Mouse (Mus musculus) midbrain, embryonic 12.5 days (tissue): ENCODE measurements around the gene Acvr2b. TPM values are rescaled to one million over a fixed set of nuclear protein-coding genes. Genes with fewer than 3 reads are reported as not detected.

Experiments used
- ATAC-seq: fragments of 200-750 bp; cut with Nextera tagmentation; 2 replicates; pipeline ENCODE4 v1.8.0; 2017; ENCODE audit warnings: low read depth, moderate TSS enrichment, moderate library complexity; ENCODE audit not compliant: low FRiP score
- H3K27ac ChIP-seq: fragments of 300-500 bp; sonication (generic); replicated peaks from 2 replicates; pipeline ENCODE4 v1.5.1; 2016; ENCODE audit warnings: mild to moderate bottlenecking
- H3K27me3 ChIP-seq: fragments of 300-500 bp; sonication (generic); 2 replicates; pipeline ENCODE4 v1.6.1; 2016; ENCODE audit warnings: mild to moderate bottlenecking
- H3K36me3 ChIP-seq: fragments of 300-500 bp; sonication (generic); 2 replicates; pipeline ENCODE4 v1.6.1; 2016
- H3K4me1 ChIP-seq: fragments of 300-500 bp; sonication (generic); 2 replicates; pipeline ENCODE4 v1.6.1; 2016
- H3K4me2 ChIP-seq: fragments of 300-500 bp; sonication (generic); replicated peaks from 2 replicates; pipeline ENCODE4 v1.6.1; 2016; ENCODE audit warnings: mild to moderate bottlenecking, moderate library complexity
- H3K4me3 ChIP-seq: fragments of 300-500 bp; sonication (generic); 2 replicates; pipeline ENCODE4 v1.5.1; 2016; ENCODE audit warnings: mild to moderate bottlenecking
- H3K9ac ChIP-seq: fragments of 300-500 bp; sonication (generic); replicated peaks from 2 replicates; pipeline ENCODE4 v1.6.1; 2016; ENCODE audit warnings: mild to moderate bottlenecking, moderate library complexity
- H3K9me3 ChIP-seq: fragments of 300-500 bp; sonication (generic); 2 replicates; pipeline ENCODE4 v1.6.1; 2016; ENCODE audit warnings: mild to moderate bottlenecking
- WGBS: fragments of 180-500 bp; shearing (Covaris S2); methylation state at CpG from one replicate; pipeline ENCODE4 v1.1.7; 2016; 5-methylcytosine and 5-hydroxymethylcytosine counted together
- polyA plus RNA-seq: library from polyadenylated mRNA; unstranded; fragments of >200 nt; fragmentation: Nextera tagmentation; extraction: Ambion mirVana; gene quantifications from 2 replicates; pipeline ENCODE4 v1.2.1, GENCODE M21; 2016

Gene Acvr2b
- polyA plus RNA-seq, 1 experiment from 2014 or later, result 109 TPM

DNA sequence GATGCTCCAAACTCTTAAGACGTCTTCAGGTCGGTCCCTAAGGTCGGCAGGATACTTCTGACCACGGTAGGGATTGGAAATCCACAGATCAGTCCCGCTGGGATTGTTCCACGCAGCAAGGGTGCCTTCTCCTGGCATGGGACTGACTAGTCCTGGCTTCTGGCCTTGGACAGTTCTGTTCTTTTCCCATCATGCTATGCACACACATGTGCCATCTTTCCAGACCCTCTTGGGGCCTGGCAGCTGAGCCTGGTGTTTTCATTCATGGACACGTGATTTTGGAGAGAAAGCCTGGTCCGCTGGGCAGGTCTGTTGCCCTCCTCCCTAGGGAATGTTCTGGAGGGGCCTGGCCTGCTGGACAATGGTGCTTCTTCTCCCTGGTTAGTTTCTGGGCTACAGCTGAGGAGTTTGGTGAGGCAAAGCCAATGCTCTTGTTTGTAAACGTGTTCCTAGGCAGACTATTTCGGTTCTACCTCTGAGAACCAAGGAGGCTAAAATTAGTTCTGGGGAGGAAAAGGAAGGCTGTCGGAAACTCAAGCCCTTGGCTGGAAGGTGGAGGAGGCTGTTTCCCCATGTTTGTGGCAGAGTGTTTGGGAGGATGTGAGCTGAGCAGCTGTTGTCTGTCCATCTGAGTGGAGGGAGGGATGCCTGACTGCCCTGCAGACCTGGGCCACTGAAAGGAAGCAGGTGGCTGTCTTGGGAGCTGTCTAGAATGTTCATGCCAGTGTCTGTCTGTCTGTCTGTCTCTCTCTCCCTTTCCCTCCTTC, 7.2 kb downstream of the Acvr2b start:
- Histone ChIP-seq H3K4me3 (no peak overlapping the region), H3K27ac (0 out of 2 replicates have a peak overlapping the region, but pooled peaks have one; percentile 26), H3K27me3 (no peaks in the 10 kb centered on the region), H3K36me3 (peaks cover 57% of the 10 kb centered on the region), H3K4me1 (peaks cover 34% of the 10 kb centered on the region), H3K9ac (no peak overlapping the region), H3K4me2 (no peak overlapping the region), H3K9me3 (0 out of 2 replicates have a peak, but pooled peaks cover 13% of the 10 kb centered on the region)
- WGBS, result 85% methylated on average over 11 of the region's 11 CpGs
- no peak for ATAC-seq

GRCm38 (mm10) chr9:119409864-119410263, 7.9 kb downstream of the Acvr2b start:
- H3K27ac ChIP-seq, result no peak overlapping the region
- no peak overlapping the region for H3K9ac ChIP-seq
- no peaks in the 10 kb centered on the region for H3K27me3 ChIP-seq
- peaks cover 57% of the 10 kb centered on the region for H3K36me3 ChIP-seq
- ATAC-seq, result no peak
- H3K4me3 ChIP-seq, result no peak overlapping the region
- WGBS, result 89% methylated on average over 5 of the region's 5 CpGs
- H3K9me3 ChIP-seq, result 0 out of 2 replicates have a peak, but pooled peaks cover 13% of the 10 kb centered on the region
- H3K4me1 ChIP-seq, result peaks cover 26% of the 10 kb centered on the region
- H3K4me2 ChIP-seq, result no peak overlapping the region

- 0 out of 2 replicates have a peak, but pooled peaks cover 3% of the 10 kb centered on the region for H3K9me3 ChIP-seq
- ATAC-seq, result no peak
- H3K9ac ChIP-seq, result no peak overlapping the region
- peaks cover 16% of the 10 kb centered on the region for H3K4me1 ChIP-seq
- H3K27me3 ChIP-seq, result no peaks in the 10 kb centered on the region
- H3K27ac ChIP-seq, result 0 out of 2 replicates have a peak overlapping the region, but pooled peaks have one; percentile 35
- 86% methylated on average over 18 of the region's 18 CpGs for WGBS
- no peak overlapping the region for H3K4me2 ChIP-seq
- H3K4me3 ChIP-seq, result no peak overlapping the region
- peaks cover 3% of the 10 kb centered on the region for H3K36me3 ChIP-seq
Observed at GRCm38 (mm10) chr9:119418025-119418424, 16.1 kb downstream of the Acvr2b start.

DNA sequence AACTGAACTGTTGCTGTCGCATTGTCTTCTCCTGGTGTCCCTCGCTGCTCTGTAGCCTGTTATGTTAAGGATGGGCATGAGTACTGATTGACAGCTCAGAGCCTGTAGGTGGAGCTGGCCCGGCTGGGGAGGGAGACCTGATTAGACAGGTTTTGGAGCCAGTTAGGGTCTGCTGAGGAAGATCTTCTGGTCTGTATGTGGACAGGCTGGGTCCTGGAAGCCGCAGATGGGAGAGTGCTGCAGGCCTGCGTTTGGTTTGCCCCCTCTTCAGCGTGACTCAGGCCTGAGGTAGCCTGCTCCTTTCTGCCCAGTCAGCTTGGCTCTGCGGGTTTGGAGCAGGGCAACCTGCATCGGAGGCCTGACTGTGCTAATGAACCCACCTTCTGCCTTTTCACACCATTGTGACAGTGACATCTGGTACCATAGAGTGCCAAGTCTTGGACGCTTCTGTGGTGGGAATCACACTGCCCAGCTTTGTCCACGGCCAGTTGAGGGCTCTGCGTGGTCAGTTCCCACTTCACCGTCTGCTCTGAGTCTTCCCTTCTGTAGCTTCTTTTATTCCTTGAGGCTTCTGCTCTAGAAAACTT, 18.0 kb downstream of the Acvr2b start:
- Histone ChIP-seq H3K9ac (no peak overlapping the region), H3K4me2 (no peak overlapping the region), H3K4me3 (no peak overlapping the region), H3K36me3 (0 out of 2 replicates have a peak, but pooled peaks cover 4% of the 10 kb centered on the region), H3K27me3 (no peaks in the 10 kb centered on the region), H3K4me1 (peaks cover 19% of the 10 kb centered on the region), H3K9me3 (no peaks in the 10 kb centered on the region), H3K27ac (no peak overlapping the region)
- WGBS, result 86% methylated on average over 12 of the region's 12 CpGs
- no peak for ATAC-seq

- peaks cover 35% of the 10 kb centered on the region for H3K36me3 ChIP-seq
- H3K4me3 ChIP-seq, result no peak overlapping the region
- WGBS, result 72% methylated on average over 7 of the region's 7 CpGs
- no peak for ATAC-seq
- no peaks in the 10 kb centered on the region for H3K9me3 ChIP-seq
- H3K27ac ChIP-seq, result no peak overlapping the region
- H3K27me3 ChIP-seq, result no peaks in the 10 kb centered on the region
- H3K4me2 ChIP-seq, result no peak overlapping the region
- H3K4me1 ChIP-seq, result peaks cover 17% of the 10 kb centered on the region
- no peak overlapping the region for H3K9ac ChIP-seq
Observed at GRCm38 (mm10) chr9:119425217-119425975, 23.5 kb downstream of the Acvr2b start.

- Histone ChIP-seq H3K4me3 (no peak overlapping the region), H3K4me1 (peaks cover 17% of the 10 kb centered on the region), H3K27me3 (no peaks in the 10 kb centered on the region), H3K9ac (no peak overlapping the region), H3K36me3 (peaks cover 39% of the 10 kb centered on the region), H3K4me2 (no peak overlapping the region), H3K27ac (0 out of 2 replicates have a peak overlapping the region, but pooled peaks have one; percentile 15), H3K9me3 (no peaks in the 10 kb centered on the region)
- ATAC-seq, result no peak
- 88% methylated on average over 13 of the region's 13 CpGs for WGBS
Observed at GRCm38 (mm10) chr9:119425976-119426415, 24.1 kb downstream of the Acvr2b start.

- Histone ChIP-seq H3K4me2 (no peak overlapping the region), H3K9ac (no peak overlapping the region), H3K27me3 (no peaks in the 10 kb centered on the region), H3K9me3 (no peaks in the 10 kb centered on the region), H3K27ac (0 out of 2 replicates have a peak overlapping the region, but pooled peaks have one; percentile 15), H3K4me3 (no peak overlapping the region), H3K4me1 (peaks cover 17% of the 10 kb centered on the region), H3K36me3 (peaks cover 44% of the 10 kb centered on the region)
- 91% methylated on average over 7 of the region's 7 CpGs for WGBS
- no peak for ATAC-seq
Observed at GRCm38 (mm10) chr9:119426483-119426882, 24.6 kb downstream of the Acvr2b start.

- Histone ChIP-seq H3K27ac (no peak overlapping the region), H3K36me3 (peaks cover 73% of the 10 kb centered on the region), H3K9me3 (no peaks in the 10 kb centered on the region), H3K4me2 (no peak overlapping the region), H3K27me3 (no peaks in the 10 kb centered on the region), H3K4me3 (no peak overlapping the region), H3K9ac (no peak overlapping the region), H3K4me1 (peaks cover 11% of the 10 kb centered on the region)
- peak; percentile 46 for ATAC-seq
- 62% methylated on average over 7 of the region's 7 CpGs for WGBS
Observed at GRCm38 (mm10) chr9:119430311-119430710, 28.4 kb downstream of the Acvr2b start.

- Histone ChIP-seq H3K27me3 (no peaks in the 10 kb centered on the region), H3K9ac (no peak overlapping the region), H3K27ac (no peak overlapping the region), H3K4me1 (no peaks in the 10 kb centered on the region), H3K4me3 (no peak overlapping the region), H3K9me3 (no peaks in the 10 kb centered on the region), H3K4me2 (no peak overlapping the region), H3K36me3 (peaks cover 90% of the 10 kb centered on the region)
- 87% methylated on average over 2 of the region's 2 CpGs for WGBS
- ATAC-seq, result no peak
Observed at GRCm38 (mm10) chr9:119435855-119436254, 33.9 kb downstream of the Acvr2b start.

- no peak overlapping the region for H3K9ac ChIP-seq
- H3K4me1 ChIP-seq, result no peaks in the 10 kb centered on the region
- H3K36me3 ChIP-seq, result peaks cover 69% of the 10 kb centered on the region
- no peaks in the 10 kb centered on the region for H3K9me3 ChIP-seq
- WGBS, result 90% methylated on average over 12 of the region's 12 CpGs
- no peak overlapping the region for H3K27ac ChIP-seq
- no peak overlapping the region for H3K4me2 ChIP-seq
- H3K27me3 ChIP-seq, result no peaks in the 10 kb centered on the region
- no peak overlapping the region for H3K4me3 ChIP-seq
- no peak for ATAC-seq
Observed at GRCm38 (mm10) chr9:119438065-119438464, 36.1 kb downstream of the Acvr2b start.

- WGBS, result 90% methylated on average over 9 of the region's 9 CpGs
- Histone ChIP-seq H3K9me3 (no peaks in the 10 kb centered on the region), H3K27ac (no peak overlapping the region), H3K27me3 (no peaks in the 10 kb centered on the region), H3K4me3 (no peak overlapping the region), H3K9ac (no peak overlapping the region), H3K36me3 (peaks cover 66% of the 10 kb centered on the region), H3K4me2 (no peak overlapping the region), H3K4me1 (no peaks in the 10 kb centered on the region)
- no peak for ATAC-seq
Observed at GRCm38 (mm10) chr9:119438498-119439000, 36.6 kb downstream of the Acvr2b start.
